Mouse (Mus musculus) heart, adult 9 months (tissue): ENCODE measurements around the gene Naa60.
"Not testable (repeated sequence)": the region's sequence is repeated elsewhere in the genome, so short reads cannot be mapped to it uniquely, and the experiment has no call there.

ENCODE experiments used
- DNase-seq, 2 experiments: peaks; one replicate each; pipeline ENCODE4 v3.0.0; 2022; ENCODE audit warnings: low spot score in 2 of 2

Gene Naa60

DNA sequence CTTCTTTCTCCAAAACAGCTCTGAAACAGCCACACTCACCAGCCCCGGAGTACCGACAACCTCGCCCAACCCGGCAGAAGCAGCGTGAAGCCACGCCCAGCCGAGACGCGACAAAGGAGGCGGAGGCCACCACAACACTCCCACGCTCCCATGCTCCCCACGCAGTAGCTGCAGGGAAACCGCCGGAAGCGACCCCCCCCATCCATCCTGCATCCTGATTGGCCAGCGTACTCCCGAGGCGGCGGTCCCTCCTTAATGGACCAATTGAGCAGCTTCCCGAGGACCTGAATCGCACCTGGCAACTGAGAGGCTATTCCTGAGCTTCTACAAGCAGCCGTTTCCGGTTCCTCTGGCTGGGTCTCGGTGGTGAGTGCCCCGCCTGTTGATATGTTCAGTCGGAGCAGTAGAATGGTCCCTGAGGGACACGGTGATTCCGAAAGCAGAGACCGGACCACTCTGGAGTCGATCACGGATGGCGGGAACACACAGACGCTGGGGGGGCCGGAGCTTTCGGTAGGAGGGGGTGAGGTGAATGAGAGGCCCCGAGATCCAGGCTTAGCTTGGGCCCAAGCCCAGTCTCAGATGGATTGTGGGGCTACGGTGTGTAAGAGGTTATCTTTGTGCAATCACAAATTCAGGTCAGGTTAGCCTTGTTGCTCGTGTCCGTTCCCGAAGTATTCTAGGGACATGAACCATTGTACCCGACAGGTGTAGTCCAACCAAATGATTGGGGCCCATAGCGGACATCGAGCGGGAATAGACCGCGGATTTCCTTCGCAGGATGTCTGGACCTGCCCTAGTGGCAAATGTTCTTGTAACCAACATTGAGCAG is at the start of gene Naa60:
TSS of gene Naa60 (plus strand) at position 160 of the 832 bp plus-strand sequence.
- DNase-seq: peak; percentile 90 to 91

GRCm38 (mm10) chr16:3828021-3828420 is 44.2 kb upstream of the Naa60 start:
- DNase-seq: no peak

DNA sequence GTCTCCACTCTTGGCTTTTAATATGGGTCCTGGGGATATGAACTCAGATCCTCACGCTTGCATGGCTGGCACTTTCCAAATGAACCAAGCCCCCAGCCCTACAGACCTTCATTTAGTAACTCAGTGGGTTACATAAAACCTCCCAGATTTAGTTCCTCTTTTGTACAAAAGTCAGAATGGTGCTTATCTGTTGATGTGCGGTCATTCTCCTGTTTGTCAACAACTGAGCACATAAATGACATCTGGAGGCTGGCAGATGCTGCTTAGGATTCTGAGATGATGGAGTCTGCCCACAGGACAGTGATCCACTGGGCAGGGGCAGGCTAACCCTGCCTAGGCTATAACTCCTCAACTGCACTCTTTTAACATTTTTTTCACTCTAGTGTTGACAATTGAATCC is 42.4 kb upstream of the Naa60 start:
- DNase-seq: no peak

DNA sequence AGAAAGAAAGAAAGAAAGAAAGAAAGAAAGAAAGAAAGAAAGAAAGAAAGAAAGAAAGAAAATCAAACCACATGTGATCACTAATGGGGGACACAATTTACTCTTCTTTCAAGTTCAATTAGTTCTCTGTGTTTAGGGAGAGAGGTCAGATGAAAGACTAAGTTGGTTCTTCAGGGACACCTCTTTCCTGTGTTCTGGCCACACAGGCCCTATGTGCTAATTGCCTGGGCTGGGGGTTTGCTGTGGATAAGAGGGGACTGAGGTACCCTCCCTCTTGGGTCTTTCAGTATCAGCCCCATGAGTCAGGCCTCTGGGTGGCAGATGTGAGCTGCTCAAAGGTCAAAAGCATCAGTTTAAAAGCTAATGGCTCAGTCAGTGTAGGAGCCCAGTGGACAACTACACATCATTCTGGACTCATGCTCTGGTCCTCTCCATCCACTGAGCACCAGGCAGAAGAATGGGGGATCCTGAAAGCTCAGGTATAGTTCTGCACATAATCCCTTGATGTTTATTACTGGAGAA is 41.5 kb upstream of the Naa60 start, which contains the start of gene Olfr15:
TSS of gene Olfr15 (plus strand) at position 291 of the 522 bp plus-strand sequence.
- DNase-seq: no peak

DNA sequence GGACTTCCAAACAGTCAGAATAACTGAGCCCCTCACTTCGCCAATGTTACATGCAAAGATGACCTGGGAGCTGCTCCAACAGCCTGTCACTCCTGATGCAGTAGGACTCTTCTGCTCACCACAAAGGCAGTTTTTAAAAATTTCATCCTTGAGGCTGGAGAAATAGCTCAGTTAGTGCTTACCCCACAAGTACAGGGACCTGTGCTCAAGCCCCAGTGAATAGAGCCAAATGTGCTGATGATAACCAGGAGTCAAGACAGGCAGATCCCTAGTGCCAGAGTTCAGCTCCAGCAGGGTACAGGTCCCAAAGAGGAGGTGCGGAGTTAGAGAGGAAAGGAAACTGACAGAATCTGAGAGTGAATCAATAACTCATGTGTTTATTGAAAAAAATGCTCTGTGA is 36.7 kb upstream of the Naa60 start:
- DNase-seq: no peak

GRCm38 (mm10) chr16:3839157-3839885 is 32.9 kb upstream of the Naa60 start:
- peak; percentile 8 for DNase-seq

DNA sequence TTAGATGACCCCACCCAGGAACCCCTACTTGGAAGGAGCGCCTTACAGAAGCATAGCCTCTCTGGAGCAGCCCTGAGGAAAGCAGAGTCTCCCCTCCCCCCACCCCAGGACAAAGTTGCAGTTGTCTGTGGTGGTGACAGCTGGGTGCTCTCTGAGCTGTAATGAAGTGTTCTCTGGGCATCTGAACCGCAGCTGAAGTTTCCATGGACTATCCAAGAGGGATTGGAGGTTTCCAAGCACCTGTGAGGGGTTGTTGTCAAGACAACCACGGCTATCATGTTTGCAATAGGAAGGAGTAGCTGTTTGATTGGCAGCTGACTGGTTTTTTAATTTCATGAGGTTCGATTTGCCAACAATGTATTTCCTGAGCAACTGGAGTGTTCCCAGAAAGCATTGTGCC is 29.2 kb upstream of the Naa60 start:
- no peak for DNase-seq

- no peak for DNase-seq
Measured at GRCm38 (mm10) chr16:3843796-3844195, 28.4 kb upstream of the Naa60 start.

DNA sequence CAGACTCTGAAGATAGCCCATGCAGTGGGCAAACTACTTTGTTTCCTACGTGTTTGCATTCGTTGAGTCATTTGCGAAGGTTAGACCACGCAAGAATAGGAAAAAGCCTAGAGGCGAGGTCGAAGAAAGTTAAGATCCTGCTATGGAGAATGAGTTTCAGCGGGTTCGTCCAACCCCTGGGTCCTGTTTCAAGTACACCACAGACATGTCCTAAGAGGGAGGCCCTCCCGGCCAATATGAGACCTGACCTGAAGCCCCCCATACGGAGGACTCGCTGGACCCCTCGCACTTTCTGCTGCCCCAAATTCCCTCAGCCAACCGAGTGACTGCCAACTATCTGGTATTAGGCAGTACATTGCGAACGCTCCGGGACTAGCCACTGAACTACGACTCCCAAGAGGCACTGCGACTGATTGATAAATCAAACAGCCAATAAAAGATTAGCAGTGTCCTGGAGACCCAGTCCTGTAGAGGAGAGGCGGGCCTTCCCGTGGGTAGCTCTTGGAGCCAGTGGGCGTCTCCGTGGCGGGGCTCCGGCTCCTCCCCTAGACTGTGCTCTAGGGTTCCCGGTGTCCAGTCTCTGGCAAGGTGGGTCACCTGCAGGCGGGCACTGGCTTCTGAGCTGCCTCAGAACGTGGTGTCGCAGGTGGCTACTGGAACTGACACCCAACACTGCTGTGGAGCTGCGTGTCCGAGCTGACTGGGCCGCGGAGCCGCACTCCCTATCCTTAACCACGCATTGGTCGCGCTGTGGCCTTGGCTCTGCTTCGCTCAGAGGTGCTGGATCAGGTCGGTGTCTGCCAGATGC is 25.3 kb upstream of the Naa60 start, which contains the start of gene Zfp174:
TSS of gene Zfp174 (plus strand) at position 558 of the 808 bp plus-strand sequence.
- DNase-seq: peak; percentile 97 to 98

DNA sequence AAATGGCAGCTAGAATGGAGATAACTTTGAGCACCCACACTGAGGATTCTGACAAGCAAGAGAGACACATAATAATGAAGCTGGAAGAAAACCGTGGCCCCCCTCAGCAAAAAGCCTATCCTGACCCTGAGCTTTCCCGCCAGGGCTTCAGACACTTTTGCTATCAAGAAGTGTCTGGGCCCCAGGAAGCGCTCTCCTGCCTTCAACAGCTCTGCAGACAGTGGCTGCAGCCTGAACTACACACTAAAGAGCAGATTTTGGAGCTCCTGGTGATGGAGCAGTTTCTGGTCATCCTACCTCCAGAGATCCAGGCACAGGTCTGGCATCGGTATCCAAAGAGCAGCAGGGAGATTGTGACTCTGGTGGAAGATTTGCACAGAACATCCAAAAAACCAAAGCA is 24.3 kb upstream of the Naa60 start:
- no peak for DNase-seq

DNA sequence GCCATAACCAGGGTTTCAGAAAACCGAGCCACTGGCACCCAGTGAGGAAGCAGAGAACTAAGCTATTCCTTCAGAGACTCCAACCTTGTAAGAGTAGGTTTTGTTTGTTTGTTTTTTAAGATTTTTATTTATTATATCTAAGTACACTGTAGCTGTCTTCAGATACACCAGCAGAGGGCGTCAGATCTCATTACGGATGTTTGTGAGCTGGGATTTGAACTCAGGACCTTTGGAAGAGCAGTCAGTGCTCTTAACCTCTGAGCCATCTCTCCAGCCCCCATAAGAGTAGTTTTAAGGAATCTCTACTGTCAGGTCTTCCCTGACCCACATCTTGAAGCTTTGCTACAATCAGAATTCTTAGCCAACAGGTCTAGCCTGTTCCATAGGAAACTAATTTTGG is 23.8 kb upstream of the Naa60 start:
- DNase-seq: no peak

- not testable (repeated sequence) for DNase-seq
Measured at GRCm38 (mm10) chr16:3851301-3851700, 20.9 kb upstream of the Naa60 start.

GRCm38 (mm10) chr16:3852586-3852985 is 19.6 kb upstream of the Naa60 start:
- no peak for DNase-seq

DNA sequence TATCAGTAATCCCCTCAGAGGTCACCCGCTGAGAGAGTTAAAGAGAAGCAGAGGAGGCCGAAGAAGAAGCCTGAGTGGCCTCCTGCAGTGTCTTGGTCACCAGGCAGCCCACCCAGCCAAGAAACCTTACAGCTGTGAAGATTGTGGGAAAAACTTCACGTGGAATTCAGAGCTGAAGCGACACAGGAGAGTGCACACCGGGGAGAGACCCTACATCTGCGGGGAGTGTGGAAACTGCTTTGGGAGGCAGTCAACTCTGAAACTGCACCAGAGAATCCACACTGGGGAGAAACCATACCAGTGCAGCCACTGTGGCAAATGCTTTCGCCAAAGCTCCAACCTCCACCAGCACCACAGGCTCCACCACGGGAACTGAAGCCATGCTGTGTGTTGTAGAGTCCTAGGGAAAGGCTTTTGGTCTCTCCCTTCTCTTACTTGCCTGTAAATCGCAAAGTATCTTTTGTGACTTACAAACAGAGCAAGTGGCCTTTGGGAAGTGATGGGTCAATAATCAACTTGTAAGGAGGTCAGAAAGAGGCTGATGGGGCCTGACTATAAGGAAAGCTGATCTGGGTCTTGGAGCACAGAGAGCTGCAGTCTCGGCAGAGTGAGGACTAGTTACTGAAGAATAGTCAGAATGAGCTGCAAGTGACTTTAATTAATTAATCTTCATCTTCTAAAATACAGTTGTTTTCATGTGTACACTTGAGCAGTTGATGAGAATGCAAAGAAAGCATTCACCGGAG is 17.6 kb upstream of the Naa60 start:
- DNase-seq: no peak

DNA sequence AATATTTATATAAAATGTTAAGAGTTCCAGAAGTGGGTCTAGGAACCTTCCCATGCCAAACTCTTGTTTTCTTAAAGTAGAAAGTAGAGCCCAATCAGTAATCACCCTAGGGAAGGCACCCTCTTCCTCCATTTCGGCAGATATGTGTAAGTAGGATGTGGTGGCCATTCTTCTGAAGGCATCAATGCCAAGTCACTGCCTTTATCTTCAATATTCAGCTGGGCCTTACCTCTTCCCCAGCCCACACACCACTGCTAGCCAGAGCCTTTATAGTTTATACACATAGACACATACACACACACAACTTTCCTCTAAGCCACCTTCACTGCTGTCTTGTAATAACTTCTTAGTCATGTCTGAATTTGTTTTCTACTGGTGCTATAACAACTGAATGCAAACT is 16.4 kb upstream of the Naa60 start:
- no peak for DNase-seq

- DNase-seq: no peak
Measured at GRCm38 (mm10) chr16:3859254-3859653, 12.9 kb upstream of the Naa60 start.

GRCm38 (mm10) chr16:3871815-3872214 is 360 bp upstream of the Naa60 start:
- DNase-seq: no peak

DNA sequence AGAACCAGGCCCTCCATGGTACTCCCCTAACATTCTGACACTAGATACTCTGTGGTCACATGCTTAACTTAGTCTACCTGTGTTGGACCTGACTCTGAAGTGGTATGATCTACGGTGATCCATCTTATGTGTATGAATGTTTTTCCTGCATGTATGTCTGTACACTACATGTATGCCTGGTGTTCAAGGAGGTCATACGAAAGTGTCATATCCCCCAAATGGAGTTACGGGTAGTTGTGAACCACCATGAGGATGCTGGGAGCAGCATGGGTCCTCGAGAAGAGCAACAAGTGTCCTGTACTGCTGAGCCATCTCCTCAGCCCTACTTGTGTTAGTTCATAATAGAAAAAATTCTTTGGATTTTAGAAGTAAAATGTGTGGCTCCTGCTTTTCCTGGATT is 4.2 kb downstream of the Naa60 start:
- DNase-seq: no peak

DNA sequence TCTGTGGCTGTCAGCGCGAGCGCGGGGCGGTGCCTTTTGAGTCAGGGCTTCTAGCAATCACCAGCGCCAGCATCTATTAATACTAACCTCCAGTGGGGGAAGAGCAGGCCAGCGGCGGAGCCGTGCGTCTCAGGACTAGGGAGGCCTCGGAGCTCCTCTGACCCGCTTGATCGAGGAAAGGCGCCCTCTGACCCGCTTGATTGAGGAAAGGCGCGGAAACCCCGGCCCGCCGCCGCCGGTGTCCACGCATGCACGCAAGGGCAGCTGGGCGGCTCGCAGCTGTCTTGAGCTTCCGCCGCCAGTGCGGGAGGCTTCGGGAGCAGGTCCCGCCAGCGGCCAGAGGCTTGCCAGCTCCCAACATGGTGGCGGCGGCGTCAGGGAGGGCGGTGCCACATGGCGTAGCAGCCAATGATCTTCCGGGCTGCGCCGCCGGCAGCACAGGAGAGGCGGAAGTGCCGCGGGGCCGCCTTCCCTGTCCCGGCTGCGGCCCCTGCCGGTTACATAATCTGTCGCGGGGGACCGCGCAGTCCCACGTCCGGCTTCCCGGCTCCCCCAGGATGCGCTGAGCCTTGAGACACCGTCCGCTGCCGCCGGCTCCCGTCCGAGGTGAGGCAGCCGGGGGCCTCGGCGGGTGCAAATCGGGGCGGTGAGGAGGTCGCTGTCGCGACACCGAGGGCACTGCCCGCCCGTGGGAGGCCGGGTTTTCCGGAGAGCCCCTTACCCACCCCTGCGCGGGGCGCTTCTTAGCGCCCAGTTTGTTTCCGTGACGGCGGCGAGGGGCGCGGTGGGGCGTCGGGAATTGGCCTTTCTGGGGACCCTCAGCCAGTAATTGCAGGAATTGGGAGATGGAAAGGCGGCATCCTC is 12.3 kb downstream of the Naa60 start, which contains the start of the genes Zfp597 and Gm20695:
TSS of gene Zfp597 (minus strand) at position 361 of the 864 bp plus-strand sequence.
TSS of gene Gm20695 (plus strand) at position 448 of the 864 bp plus-strand sequence.
- peak; percentile 93 to 94 for DNase-seq
